Mouse (Mus musculus) brain, adult 2 months (tissue): ENCODE measurements at regions not wholly inside any gene's neighbourhood (a gene's known extent, or its start where the extent isn't known, plus 50 kb on each side); places are given as distances from the start of the nearest gene placed in this dataset.

Experiments used
- DNase-seq: peaks from one replicate; pipeline ENCODE4 v3.0.0; 2011; ENCODE audit warnings: low read depth, low spot score

DNA sequence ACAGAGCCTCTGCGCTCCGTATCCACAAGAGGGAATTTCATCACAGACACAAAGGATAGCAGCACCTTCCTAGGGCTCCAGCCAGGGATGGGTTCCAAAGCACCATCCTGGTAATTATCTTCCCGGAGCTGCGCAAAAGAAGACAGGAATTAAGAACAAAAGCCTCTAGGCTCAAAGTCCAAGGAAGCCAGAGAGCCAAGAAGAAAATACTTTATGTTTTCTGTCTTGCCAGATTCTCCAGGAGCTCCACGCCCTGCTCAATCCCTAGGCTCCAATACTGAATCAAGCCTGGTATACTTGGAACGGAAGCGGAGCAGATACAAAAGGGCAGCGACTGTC, 54.4 kb downstream of the Irf2bpl start:
- no peak for DNase-seq

DNA sequence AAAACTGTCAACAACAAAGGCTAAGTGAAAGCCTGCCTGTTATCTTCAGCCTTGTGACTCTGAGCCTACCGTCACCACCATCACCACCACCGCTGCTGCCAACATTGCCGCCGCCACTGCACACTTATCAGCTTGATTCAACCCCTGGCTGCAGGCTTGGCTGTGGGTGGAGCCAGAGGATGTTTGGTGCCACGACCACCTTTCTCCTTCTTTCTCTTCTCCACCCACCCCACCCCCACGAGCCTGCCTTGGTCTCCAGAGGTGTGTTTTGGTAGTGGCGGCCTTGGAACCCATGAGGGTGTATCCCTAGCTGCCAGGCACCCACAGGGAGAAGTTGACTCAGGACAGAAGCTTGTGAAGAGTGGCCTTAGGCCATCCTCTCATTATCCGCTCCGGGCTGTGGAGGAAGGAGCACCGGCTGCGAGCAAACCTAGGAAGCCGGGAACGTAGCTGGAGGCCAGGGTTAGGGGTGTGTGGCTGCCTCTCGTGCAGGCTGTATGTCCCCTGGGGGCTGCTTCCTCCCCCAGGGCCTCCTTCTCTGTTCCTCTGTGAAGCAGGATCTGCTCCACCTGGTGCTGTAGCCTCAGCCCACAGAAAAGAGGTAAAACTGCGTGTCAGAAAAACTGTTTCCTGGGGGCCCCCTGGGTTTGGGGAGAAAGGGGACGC, 54.9 kb downstream of the Irf2bpl start:
- DNase-seq, result no peak

DNA sequence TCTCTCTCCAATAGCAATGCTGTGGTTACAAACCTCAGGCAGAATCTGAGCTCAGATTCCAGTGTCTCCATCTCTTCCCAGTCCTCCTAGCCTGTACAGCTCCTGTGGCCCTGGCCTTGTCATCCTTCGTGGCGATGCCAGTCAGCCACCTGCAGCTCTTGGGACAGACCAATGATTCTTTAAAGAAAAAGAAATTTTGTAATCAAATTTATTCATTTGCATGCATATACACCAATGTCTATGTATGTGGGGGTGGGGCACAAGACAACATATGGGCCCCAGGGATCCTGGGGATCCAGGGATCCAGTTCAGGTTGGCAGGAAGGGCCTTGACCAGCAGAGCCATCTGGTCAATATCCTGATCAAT, 57.4 kb downstream of the Irf2bpl start:
- no peak for DNase-seq

DNA sequence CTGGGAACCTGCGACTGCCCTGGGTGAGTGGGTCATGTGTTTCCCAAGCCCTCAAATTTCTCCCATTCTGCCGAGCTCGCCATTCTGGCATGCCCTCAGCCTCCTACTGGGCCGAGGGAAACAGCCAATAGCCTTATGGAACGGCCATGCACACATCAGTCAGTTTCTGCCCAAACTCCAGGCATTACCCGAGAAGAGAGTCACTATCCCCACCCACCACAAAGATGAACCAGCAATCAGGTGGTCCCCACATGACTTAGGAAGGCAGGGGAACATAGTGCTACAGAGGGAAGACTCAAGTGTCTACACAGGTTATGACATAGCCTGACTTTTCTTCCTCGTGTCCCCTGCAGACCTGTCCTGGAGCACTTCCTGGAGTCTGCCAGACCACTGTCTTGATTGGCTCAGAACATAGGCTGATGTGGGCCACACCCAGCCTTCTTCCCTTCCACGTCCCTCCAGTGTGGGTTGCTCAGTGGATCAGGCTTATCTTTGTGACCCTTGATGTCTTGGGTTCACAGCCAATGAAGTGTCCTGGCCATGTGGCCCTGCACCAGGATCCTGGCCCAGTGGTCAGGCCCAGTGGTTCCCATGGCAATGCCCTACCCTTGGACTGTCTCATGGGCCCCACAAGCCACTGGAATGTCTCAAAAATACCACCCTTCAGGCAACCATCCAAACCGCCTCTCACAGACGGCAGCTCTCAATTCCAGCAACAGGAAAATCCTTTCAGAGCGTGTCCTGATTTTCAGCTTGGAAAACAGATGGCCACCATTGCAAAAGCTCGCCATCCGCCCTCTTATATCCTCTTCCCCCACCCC, 58.0 kb downstream of the Irf2bpl start:
- peak; percentile 89 for DNase-seq

DNA sequence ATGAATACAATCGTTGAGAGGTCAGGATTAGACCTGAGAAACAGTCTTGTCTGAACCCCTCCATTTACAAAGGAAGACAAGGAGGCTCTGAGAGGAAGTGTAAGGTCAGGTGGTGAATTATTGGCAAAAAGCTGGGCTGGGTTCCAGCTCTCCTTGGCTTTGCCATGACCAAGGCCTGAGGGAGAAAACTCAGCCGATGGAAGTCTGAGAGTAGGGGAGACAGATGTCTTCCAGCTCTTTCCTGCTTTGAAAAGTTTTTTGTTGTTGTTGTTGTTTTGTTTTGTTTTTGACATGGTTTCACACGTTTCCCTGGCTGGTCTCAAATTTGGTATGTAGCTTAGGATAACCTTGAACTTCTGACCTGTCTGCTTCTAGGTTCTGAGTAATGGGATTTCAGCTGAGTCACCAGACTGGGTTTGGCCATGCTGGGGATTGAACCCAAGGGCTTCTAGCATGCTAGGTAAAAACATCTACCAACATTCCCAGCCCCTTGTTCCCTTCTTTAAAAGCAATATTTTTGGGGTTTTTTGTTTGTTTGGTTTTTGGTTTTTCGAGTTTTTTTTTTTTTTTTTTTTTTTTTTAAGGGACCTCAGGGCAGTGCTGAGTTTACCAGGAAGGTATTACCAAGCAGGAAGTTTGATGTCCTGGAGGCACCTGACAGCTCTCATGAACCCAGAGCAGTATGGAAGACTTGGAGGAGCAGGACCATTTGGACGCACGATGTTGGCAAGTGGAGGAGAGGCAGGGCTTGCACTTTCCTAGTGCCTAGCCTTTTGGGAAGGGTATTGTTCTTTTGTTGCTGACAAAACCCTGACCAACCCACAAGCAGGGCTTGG, 58.8 kb downstream of the Irf2bpl start:
- no peak for DNase-seq

DNA sequence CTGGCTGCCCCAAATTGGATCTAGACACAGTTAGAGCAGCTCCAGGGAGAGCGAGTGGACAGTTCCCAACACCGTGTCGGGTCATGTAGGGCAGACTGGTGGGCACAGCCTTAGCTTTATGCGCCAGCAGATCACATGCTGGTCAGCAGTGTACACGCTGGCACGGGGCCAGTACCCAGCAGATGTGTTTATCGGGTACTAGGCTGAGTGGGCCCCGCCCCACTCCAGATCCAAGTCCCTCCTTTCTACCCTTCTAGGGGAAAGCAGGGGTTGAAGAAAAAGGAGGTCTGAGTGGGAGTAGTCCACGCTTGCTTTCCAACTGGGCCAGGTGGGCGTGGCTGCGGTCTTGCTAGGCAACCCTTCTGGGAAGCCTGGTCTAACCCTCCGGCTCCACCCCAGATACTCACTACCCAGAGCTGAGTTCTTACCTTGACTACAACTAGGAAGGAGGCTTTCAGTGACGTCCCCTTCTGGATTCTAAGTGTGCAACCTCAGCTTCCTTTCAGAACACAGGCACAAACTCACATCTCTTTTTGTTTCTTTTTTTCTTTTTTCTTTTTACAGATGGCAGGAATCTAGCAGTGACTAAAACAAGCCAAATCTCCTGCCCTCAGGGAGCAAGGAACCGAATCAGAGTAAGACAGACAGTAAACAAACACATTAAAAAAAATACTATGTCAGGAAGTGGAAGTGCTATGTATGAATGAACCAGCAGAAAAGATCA, 59.6 kb downstream of the Irf2bpl start:
- DNase-seq, result peak; percentile 83

DNA sequence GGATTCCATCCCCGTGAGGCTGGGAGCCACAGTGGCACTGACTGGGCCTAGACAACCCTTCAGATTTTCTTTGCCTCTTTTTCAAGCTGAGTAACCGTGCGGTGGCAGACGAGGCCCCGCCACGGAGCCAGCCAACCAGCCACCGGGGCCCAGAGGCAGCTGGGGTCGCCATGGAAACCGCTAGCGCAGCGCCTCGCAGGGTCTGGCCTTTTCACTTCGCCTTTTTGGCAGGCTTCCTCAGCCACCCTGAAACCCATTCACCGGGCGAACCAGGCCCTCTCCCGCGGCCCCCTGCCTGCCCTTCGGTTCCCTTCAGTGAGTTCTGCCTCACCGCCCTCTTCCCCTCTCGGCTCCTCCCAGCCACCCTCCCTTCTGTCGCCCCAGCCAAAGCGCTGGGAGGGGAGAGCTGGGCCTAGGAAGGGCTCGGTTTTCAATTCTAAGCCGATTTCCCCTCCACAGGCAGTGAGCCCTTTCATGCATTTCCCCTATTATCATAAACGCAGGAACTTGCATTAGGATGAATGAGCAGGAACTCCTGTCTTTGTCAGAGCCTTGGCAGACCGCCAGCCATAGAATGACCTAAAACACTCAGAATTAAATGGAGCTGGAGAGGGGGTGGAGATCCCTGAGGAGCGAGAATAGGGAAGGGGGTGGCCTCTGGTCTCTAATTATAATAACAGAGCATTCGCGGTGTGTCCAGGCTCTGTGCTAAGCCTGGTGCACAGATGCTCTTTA, 60.6 kb downstream of the Irf2bpl start:
- peak; percentile 94 for DNase-seq

DNA sequence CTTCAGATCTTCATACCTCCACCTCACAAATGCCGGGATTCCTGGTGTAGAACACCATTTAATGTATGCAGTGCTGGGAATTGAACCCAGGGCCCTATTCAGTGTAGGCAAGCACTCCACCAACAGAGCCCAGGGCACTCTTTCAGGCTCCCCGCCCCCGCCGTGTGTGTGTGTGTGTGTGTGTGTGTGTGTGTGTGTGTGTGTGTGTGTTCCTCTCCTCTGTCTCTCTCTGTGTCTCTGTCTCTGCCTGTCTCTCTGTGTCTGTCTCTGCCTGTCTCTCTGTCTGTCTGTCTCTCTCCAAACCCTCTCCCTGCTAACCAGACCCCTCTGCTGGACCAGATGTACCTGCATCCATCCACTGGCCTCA, 61.1 kb downstream of the Irf2bpl start:
- DNase-seq, result no peak

DNA sequence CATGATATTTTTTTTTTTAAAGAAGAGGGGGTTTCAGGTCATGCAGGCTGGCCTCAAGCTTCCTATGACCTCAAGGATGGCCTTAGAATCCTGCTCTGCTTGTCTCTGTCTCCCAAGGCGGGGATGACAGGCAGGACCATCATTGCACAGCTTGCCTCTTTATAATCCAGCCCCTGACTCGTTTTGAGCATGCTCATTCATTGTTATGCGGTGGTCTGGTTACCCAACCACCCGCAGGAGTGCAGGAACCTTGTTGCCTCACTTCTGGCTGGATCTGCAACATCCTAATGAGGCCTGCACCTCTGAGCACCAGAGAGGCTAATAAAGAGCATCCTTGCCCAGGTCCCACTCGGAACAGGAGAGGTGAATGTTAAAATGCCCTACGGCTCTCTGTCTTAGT, 63.4 kb downstream of the Irf2bpl start:
- no peak for DNase-seq

DNA sequence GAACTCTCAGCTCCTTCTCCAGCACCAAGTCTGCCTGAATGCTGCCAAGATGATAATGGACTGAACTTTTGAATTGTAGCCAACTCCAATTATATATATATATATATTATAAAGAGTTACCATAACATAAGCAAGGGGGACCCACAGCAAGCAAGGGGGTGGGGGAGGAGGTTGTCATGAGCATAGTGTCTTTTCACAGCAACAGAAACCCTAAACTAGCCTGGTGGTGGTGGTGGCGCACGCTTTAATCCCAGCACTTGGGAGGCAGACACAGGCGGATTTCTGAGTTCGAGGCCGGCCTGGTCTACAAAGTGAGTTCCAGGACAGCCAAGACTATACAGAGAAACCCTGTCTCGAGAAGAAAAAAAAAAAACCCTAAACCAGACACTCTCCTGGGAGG, 65.0 kb downstream of the Irf2bpl start:
- no peak for DNase-seq

DNA sequence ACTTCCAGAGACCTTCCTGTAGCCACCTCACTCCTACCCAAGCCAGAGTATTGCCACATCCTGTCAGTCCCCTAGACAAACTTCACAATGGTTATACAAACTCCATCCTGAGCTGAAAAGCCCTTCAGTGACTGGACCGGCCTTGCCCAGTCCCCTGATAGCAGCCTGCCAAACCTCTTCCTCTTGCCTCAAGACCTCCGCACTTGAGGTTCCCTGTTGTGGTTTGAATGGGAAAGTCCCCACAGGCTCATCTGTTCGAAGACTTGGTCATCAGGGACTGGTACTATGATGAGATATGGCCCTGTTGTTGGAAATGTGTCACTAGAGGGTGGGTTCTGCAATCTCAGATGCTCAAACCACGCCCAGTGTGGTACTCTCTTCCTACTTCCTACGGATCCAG, 65.4 kb downstream of the Irf2bpl start:
- DNase-seq, result no peak

DNA sequence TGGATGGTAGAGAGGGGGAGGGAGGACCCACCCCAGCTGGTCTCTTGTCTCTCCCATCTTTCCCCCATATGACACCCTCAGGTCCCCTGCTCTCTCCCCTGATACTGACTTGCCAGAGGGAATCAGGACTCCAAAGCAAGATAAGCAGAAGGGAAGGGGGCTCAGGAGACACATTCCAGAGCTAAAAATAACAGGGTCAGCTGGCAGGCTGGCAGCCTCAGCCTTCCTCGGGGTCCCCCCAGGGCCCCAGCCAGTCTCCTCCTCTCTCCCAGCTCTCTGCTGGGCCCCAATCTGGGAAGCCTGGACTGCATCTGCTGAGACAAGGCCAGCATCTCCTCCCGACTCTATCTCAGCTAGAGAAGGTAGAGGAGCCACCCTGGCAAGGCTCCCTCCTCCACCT, 66.4 kb downstream of the Irf2bpl start:
- no peak for DNase-seq

DNA sequence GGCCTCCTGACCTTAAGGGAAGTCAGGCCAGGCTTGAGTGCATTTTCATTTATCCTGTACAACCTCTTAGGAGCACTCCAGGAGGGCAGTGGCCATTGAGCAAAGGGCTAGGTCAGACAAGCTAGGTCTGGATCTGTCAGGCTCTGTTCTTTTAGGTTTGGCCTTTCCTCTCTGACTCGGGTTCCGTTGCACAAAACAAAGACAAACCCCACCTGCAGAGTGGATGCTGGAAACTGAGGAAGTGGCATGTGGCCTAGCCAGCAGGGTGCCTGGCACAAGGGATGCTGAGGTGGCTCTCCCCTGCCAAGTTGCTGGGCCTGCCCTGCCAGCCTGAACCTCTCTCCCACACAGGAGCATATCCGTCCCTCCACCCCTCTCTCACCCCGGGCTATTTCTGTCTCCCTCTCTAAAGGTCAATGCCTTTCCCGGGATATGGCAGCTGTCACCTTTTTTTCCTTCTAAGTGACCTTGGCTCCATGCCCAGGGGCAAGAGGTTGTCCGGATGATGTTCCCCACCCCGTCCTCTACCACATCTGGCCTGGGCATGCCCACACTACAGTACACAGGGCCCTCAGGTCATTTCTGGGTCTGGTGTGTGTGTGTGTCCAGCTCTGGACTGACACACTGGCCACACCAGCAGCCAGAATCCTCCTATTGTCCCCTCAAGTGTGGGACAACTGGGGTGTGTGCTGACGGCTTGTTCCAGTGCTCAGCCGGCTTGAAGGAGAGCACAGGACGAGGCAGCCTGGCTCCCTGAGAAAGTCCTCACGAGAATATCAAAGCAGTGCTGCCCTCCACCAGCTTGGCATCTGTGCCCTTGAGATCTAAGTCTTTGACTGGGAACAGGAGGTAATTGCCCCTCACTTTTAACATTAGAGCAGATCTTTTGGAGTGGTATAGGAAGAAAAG, 67.6 kb downstream of the Irf2bpl start:
- DNase-seq, result peak; percentile 97

DNA sequence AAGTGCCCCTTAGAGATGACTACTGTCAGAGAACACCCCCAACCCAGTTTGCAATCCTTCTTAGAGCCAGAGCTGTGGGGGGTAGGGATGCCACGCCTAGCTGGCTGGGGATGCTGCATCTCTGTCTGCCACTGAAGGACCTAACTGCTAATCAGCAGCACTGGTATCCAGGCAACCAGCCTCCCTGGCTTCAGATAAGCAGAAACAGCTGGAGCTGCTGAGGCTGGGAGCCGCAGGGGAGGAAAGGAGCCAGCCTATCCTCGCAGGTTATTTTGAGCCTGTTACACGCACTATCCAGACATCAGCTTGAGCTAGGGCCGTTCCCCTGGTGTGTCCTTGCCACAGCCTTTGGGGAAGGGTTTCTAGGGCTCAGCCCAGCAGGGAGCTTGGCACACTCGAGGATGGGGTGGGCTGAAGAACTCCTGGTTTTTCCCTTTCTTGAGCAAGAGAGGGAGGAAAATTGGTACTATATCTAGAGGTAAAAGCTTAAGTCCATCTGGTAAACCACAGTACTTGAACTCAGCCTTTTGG, 68.4 kb downstream of the Irf2bpl start:
- peak; percentile 97 for DNase-seq

DNA sequence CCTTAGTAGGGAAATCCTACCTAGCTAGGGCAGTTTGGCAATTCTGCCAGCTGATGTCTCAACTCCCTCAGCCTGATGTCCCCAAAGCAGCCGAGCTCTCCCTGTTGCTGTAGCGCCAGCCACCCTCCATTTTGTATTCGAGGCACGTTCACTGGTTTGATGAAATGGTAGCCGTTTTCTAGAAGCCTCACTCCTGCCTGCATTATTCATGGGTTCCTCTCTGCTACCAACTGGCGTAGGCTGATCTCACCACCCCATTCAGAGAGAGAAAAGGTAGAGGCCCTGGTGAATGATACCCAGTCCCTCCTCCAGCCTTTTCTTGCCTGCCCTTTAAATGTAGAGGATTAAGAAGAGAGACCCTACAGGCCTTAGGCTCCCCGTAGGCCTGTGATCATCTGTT, 69.9 kb downstream of the Irf2bpl start:
- DNase-seq, result peak; percentile 73
